Mouse (Mus musculus) megakaryocyte, embryonic 14.5 days (primary cell): ENCODE data around the gene Serac1.

Experiments used
- FLI1 ChIP-seq: IDR thresholded peaks from 2 replicates; pipeline ENCODE4 v1.6.1; 2012; ENCODE audit warnings: low read length, inconsistent platforms, mixed read lengths
- GATA1 ChIP-seq: IDR thresholded peaks from 3 replicates; pipeline ENCODE4 v1.6.1; 2012; ENCODE audit warnings: mixed read lengths, low read length, inconsistent platforms, borderline replicate concordance

GRCm38 (mm10) chr17:6083323-6083890 is 3.9 kb upstream of the Serac1 start:
- TF ChIP-seq GATA1 (no peak), FLI1 (no peak)
